Mouse (Mus musculus): ENCODE measurements around the gene Tnik. TPM values are rescaled to one million over a fixed set of nuclear protein-coding genes. Genes with fewer than 3 reads are reported as not detected.

Gene Tnik
- polyA plus RNA-seq, 1 experiment from 2014 or later: 1.9 TPM

GRCm38 (mm10) chr3:28410269-28410668, 147.3 kb downstream of the Tnik start:
- H3K4me1 ChIP-seq (replicated peaks): 0 out of 2 replicates have a peak, but pooled peaks cover 2% of the 10 kb centered on the region
- H3K36me3 ChIP-seq (replicated peaks): no peaks in the 10 kb centered on the region
- ATAC-seq (ENCODE audit: insufficient read depth): no peak
- no peak overlapping the region for H3K4me2 ChIP-seq
- H3K9ac ChIP-seq: no peak overlapping the region
- WGBS (ENCODE audit: insufficient replicate concordance): 59% methylated on average over 3 of the region's 3 CpGs
- no peak overlapping the region for H3K27ac ChIP-seq (replicated peaks)
- no peak overlapping the region for H3K4me3 ChIP-seq (replicated peaks)
- no peaks in the 10 kb centered on the region for H3K27me3 ChIP-seq
- no peaks in the 10 kb centered on the region for H3K9me3 ChIP-seq (replicated peaks)

DNA sequence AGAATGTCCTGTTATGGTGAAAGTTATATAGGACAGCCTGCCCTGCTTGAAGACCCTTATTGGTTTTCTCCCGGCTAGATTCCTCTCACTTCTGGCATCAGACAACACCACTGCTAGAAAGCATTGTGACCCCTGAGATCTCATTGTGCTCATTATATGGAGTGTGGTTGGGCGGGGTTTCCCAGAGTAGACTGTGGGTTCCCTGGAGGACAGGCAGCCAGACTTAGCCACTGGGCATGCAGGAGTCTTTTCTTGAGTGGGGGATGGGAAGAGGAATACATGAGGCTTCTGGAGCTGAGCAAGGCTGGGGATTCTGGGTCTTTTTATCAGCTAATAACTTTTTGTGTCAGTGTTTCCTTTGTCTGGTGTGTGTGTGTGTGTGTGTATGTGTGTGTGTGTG, 153.0 kb downstream of the Tnik start:
- ATAC-seq (ENCODE audit: insufficient read depth): no peak
- Histone ChIP-seq H3K27me3 (no peaks in the 10 kb centered on the region), H3K36me3 (replicated peaks) (no peaks in the 10 kb centered on the region), H3K9me3 (replicated peaks) (no peaks in the 10 kb centered on the region), H3K4me2 (no peak overlapping the region), H3K4me3 (replicated peaks) (no peak overlapping the region), H3K9ac (no peak overlapping the region), H3K4me1 (replicated peaks) (no peaks in the 10 kb centered on the region), H3K27ac (replicated peaks) (no peak overlapping the region)
- 47% methylated on average over 2 of the region's 2 CpGs for WGBS (ENCODE audit: insufficient replicate concordance)

GRCm38 (mm10) chr3:28417091-28417715, 154.2 kb downstream of the Tnik start:
- no peak overlapping the region for H3K4me3 ChIP-seq (replicated peaks)
- no peaks in the 10 kb centered on the region for H3K36me3 ChIP-seq (replicated peaks)
- no peak overlapping the region for H3K9ac ChIP-seq
- no peak overlapping the region for H3K27ac ChIP-seq (replicated peaks)
- 63% methylated on average over 5 of the region's 5 CpGs for WGBS (ENCODE audit: insufficient replicate concordance)
- H3K27me3 ChIP-seq: no peaks in the 10 kb centered on the region
- no peaks in the 10 kb centered on the region for H3K9me3 ChIP-seq (replicated peaks)
- no peak overlapping the region for H3K4me2 ChIP-seq
- no peak for ATAC-seq (ENCODE audit: insufficient read depth)
- no peaks in the 10 kb centered on the region for H3K4me1 ChIP-seq (replicated peaks)

DNA sequence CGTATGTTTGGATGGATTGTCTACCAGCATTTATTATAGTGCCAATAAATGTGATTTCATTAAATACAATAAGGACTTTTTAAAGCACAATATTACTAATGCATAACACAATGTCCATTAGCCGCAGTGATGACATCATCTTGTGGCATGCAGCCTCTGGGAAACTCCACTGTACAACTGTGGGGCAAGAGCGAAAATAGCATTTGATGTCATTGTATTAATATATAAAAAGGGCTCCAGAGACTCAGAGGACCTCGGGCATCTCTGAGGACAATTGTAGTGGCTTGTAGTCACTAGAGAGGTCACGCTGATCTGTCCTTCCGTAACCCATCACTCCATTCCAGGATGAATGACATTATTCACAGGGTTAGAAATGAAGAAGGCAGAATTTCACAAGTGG, 157.2 kb downstream of the Tnik start:
- no peak overlapping the region for H3K9ac ChIP-seq
- H3K4me1 ChIP-seq (replicated peaks): no peaks in the 10 kb centered on the region
- H3K4me2 ChIP-seq: no peak overlapping the region
- no peaks in the 10 kb centered on the region for H3K27me3 ChIP-seq
- H3K36me3 ChIP-seq (replicated peaks): no peaks in the 10 kb centered on the region
- H3K9me3 ChIP-seq (replicated peaks): no peaks in the 10 kb centered on the region
- 69% methylated on average over 6 of the region's 6 CpGs for WGBS (ENCODE audit: insufficient replicate concordance)
- no peak overlapping the region for H3K4me3 ChIP-seq (replicated peaks)
- no peak for ATAC-seq (ENCODE audit: insufficient read depth)
- H3K27ac ChIP-seq (replicated peaks): no peak overlapping the region

DNA sequence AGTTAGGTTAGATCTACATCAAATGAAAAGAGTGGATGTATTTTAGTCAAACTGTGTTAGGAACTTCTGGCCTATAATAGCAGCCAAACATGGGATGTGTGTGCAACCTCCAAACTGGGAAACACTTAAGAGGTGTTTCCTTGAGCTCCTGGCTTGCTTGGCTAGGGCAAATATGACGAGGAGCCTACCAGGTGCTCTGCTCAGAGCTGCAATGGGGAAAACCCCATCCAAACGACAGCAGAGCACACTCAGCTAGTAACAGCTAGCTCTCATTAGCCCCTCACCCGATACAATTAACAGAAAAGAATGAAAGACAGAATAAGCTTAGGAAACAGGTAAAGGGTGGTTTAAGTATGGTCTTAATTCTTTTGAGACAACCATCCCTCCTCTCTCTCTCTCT, 157.7 kb downstream of the Tnik start:
- Histone ChIP-seq H3K9ac (no peak overlapping the region), H3K9me3 (replicated peaks) (no peaks in the 10 kb centered on the region), H3K4me3 (replicated peaks) (no peak overlapping the region), H3K27me3 (no peaks in the 10 kb centered on the region), H3K36me3 (replicated peaks) (no peaks in the 10 kb centered on the region), H3K4me1 (replicated peaks) (no peaks in the 10 kb centered on the region), H3K27ac (replicated peaks) (no peak overlapping the region), H3K4me2 (no peak overlapping the region)
- WGBS (ENCODE audit: insufficient replicate concordance): 43% methylated on average over 3 of the region's 3 CpGs
- no peak for ATAC-seq (ENCODE audit: insufficient read depth)

DNA sequence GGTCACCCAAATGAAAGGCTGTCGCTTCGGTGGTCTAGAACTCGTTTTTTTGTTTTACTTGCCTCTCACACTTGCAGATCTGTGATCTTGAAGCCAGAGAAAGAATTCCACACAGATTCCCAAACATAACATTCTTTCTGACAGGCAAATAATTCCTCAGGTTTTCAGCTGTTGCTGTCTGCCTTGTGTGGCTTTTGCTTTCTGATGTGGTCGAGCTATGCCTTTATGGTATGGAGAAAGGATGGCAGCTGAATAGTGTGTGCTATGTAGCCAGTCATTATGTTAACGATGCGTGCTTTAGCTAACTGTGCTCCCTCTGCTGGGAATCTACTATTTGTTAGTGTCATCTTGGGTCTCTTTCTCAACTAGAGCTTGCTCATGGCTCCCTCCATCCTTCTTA, 158.8 kb downstream of the Tnik start:
- H3K9ac ChIP-seq: no peak overlapping the region
- no peak overlapping the region for H3K4me2 ChIP-seq
- no peaks in the 10 kb centered on the region for H3K27me3 ChIP-seq
- H3K27ac ChIP-seq (replicated peaks): no peak overlapping the region
- ATAC-seq (ENCODE audit: insufficient read depth): no peak
- WGBS (ENCODE audit: insufficient replicate concordance): 62% methylated on average over 6 of the region's 6 CpGs
- no peaks in the 10 kb centered on the region for H3K9me3 ChIP-seq (replicated peaks)
- H3K36me3 ChIP-seq (replicated peaks): no peaks in the 10 kb centered on the region
- H3K4me3 ChIP-seq (replicated peaks): no peak overlapping the region
- H3K4me1 ChIP-seq (replicated peaks): no peaks in the 10 kb centered on the region

DNA sequence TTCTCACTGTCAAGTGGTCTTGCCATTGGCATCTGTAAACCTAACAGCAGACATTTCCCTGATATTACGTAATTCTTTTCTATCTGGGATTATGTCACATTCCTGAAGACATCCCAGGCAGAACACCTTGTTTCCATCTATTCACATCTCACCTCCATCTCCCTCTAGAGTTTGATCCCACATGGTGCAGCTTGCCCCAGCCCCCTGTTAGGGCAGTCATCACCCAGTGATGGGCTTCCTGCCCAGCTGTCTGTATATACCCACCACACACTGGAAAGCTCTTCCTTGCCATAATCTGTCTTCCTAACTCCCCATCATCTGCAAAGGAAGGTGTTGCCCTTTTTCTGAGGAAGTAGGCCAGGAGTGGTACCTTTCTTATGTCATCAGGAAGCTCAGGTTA, 159.2 kb downstream of the Tnik start:
- H3K9me3 ChIP-seq (replicated peaks): no peaks in the 10 kb centered on the region
- H3K27ac ChIP-seq (replicated peaks): no peak overlapping the region
- no peak overlapping the region for H3K4me2 ChIP-seq
- 73% methylated on average over 1 of the region's 1 CpGs for WGBS (ENCODE audit: insufficient replicate concordance)
- no peak overlapping the region for H3K4me3 ChIP-seq (replicated peaks)
- ATAC-seq (ENCODE audit: insufficient read depth): no peak
- H3K27me3 ChIP-seq: no peaks in the 10 kb centered on the region
- H3K9ac ChIP-seq: no peak overlapping the region
- H3K36me3 ChIP-seq (replicated peaks): no peaks in the 10 kb centered on the region
- H3K4me1 ChIP-seq (replicated peaks): no peaks in the 10 kb centered on the region

- H3K4me1 ChIP-seq (replicated peaks): no peaks in the 10 kb centered on the region
- ATAC-seq (ENCODE audit: insufficient read depth): no peak
- H3K27me3 ChIP-seq: no peaks in the 10 kb centered on the region
- no peaks in the 10 kb centered on the region for H3K9me3 ChIP-seq (replicated peaks)
- H3K4me2 ChIP-seq: no peak overlapping the region
- no peaks in the 10 kb centered on the region for H3K36me3 ChIP-seq (replicated peaks)
- no peak overlapping the region for H3K4me3 ChIP-seq (replicated peaks)
- H3K9ac ChIP-seq: no peak overlapping the region
- WGBS (ENCODE audit: insufficient replicate concordance): 72% methylated on average over 6 of the region's 6 CpGs
- H3K27ac ChIP-seq (replicated peaks): no peak overlapping the region
These were observed 162.9 kb downstream of the Tnik start for GRCm38 (mm10) chr3:28425911-28426310.

DNA sequence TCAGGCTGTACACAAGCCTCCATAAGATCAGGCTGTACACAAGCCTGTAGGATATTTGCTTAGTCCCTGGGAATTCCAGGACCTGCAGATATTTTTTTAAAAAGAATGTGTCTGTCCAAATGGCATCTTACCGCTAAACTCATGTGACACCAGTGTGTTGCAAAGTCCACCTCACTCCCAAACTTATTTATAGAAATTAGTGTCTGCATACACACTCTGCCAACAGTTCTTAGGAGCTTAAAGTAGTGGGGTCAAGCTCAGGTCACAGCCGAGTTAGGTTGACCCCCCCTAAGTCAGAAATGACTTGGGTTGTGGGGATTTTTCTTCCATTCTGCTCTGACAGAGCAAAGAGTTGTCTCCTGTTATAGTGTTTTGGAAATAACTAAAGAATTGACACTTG, 168.4 kb downstream of the Tnik start:
- Histone ChIP-seq H3K4me3 (replicated peaks) (no peak overlapping the region), H3K9ac (no peak overlapping the region), H3K4me2 (no peak overlapping the region), H3K27ac (replicated peaks) (no peak overlapping the region), H3K36me3 (replicated peaks) (no peaks in the 10 kb centered on the region), H3K9me3 (replicated peaks) (no peaks in the 10 kb centered on the region), H3K4me1 (replicated peaks) (no peaks in the 10 kb centered on the region), H3K27me3 (no peaks in the 10 kb centered on the region)
- 62% methylated on average over 2 of the region's 2 CpGs for WGBS (ENCODE audit: insufficient replicate concordance)
- ATAC-seq (ENCODE audit: insufficient read depth): no peak

- H3K36me3 ChIP-seq (replicated peaks): no peaks in the 10 kb centered on the region
- no peak overlapping the region for H3K9ac ChIP-seq
- no peak for ATAC-seq (ENCODE audit: insufficient read depth)
- no peaks in the 10 kb centered on the region for H3K4me1 ChIP-seq (replicated peaks)
- no peak overlapping the region for H3K27ac ChIP-seq (replicated peaks)
- H3K4me3 ChIP-seq (replicated peaks): no peak overlapping the region
- 59% methylated on average over 5 of the region's 5 CpGs for WGBS (ENCODE audit: insufficient replicate concordance)
- no peaks in the 10 kb centered on the region for H3K9me3 ChIP-seq (replicated peaks)
- H3K4me2 ChIP-seq: no peak overlapping the region
- H3K27me3 ChIP-seq: no peaks in the 10 kb centered on the region
These were observed 169.3 kb downstream of the Tnik start for GRCm38 (mm10) chr3:28432321-28432720.

DNA sequence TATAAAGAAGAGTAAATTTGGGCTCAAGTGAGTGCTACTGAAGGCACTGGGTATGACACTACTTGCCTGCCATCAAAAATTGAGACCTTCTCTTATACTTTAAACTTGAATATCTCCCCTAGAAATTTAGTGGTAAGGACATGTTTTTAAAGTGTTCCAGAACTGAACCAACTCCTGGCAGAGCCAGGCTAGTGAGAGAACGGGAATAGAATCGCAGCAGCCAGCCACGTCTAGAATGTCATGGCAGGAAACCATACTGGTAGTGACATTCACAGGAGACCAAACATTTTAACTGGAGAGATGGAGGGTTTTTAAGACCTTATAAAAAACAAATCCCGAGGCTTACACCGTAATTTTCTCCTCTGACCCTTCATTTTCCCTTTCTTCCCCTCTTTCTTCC, 172.5 kb downstream of the Tnik start:
- Histone ChIP-seq H3K36me3 (replicated peaks) (no peaks in the 10 kb centered on the region), H3K27ac (replicated peaks) (no peak overlapping the region), H3K4me1 (replicated peaks) (no peaks in the 10 kb centered on the region), H3K9ac (no peak overlapping the region), H3K4me2 (no peak overlapping the region), H3K4me3 (replicated peaks) (no peak overlapping the region), H3K27me3 (no peaks in the 10 kb centered on the region), H3K9me3 (replicated peaks) (no peaks in the 10 kb centered on the region)
- WGBS (ENCODE audit: insufficient replicate concordance): 65% methylated on average over 5 of the region's 5 CpGs
- ATAC-seq (ENCODE audit: insufficient read depth): no peak

DNA sequence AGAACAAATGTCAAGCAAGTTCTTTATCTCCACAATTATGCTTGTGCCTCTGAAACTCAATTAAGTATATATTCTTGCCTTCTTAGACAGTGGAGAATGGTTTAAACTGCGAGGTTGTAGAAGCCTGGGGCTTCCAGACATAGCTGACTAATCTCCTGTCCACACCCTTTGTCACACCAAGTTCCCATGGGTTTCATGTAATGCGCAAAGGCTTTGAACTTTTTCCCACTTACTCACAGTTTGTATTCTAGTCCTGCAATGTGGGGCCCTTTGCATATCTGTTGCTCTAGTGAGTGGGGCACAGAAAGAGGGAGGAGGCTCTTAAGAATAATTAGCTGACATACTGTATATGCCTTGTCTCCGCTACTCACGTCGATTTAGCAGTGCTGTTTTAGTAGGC, 174.4 kb downstream of the Tnik start:
- no peak overlapping the region for H3K4me3 ChIP-seq (replicated peaks)
- H3K4me1 ChIP-seq (replicated peaks): no peaks in the 10 kb centered on the region
- no peak overlapping the region for H3K27ac ChIP-seq (replicated peaks)
- 69% methylated on average over 5 of the region's 5 CpGs for whole genome bisulfite sequencing (ENCODE audit: insufficient replicate concordance)
- no peaks in the 10 kb centered on the region for H3K9me3 ChIP-seq (replicated peaks)
- no peak overlapping the region for H3K9ac ChIP-seq
- no peak for ATAC-seq (ENCODE audit: insufficient read depth)
- no peak overlapping the region for H3K4me2 ChIP-seq
- H3K27me3 ChIP-seq: no peaks in the 10 kb centered on the region
- H3K36me3 ChIP-seq (replicated peaks): no peaks in the 10 kb centered on the region

All from liver, embryonic 15.5 days (tissue).